Mouse (Mus musculus) cerebellum, adult 11 months (tissue): ENCODE results near the gene Pgm5.
A peak's percentile ranks its signal among the peaks of the same experiment; 100 is the strongest.

Experiments used
- DNase-seq: peaks from one replicate; pipeline ENCODE4 v3.0.0; 2022

Pgm5 gene

DNA sequence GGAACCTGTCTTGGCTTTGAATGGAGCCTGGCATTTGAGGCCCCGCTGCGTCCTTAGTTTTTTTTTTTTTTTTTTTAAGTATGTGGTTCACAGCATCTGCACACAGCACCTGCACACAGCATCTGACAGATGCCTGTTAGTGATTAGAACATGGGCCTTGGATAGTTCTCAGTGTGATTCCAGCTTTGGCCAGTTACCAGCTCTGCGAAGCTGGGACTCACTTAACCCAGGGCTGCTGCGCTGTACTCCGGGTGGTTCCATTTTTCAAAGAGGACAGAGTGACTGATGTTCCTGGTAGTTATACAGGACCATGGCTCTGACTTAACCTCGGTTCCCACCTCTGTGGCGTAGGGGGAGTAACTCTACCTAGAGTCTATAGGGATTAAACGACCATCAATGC is 211.2 kb downstream of the Pgm5 start:
- no peak for DNase-seq

DNA sequence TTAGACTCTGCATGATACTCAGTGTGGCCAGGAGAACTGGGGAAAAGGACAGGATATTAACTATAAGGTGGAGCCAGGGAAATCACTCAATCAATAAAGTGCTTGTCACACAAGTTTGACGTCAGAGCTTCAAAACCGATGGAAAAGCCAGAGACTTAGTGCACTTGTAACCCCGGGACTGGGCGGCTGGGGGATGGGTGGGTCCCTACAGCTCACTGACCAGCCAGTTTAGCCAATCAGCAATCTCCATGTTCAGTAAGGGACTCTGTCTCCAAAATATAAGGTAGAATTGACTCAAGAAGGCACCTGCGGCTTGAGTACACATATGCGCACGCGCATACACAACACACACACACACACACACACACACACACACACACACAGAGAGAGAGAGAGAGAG is 213.6 kb downstream of the Pgm5 start:
- DNase-seq, result no peak

DNA sequence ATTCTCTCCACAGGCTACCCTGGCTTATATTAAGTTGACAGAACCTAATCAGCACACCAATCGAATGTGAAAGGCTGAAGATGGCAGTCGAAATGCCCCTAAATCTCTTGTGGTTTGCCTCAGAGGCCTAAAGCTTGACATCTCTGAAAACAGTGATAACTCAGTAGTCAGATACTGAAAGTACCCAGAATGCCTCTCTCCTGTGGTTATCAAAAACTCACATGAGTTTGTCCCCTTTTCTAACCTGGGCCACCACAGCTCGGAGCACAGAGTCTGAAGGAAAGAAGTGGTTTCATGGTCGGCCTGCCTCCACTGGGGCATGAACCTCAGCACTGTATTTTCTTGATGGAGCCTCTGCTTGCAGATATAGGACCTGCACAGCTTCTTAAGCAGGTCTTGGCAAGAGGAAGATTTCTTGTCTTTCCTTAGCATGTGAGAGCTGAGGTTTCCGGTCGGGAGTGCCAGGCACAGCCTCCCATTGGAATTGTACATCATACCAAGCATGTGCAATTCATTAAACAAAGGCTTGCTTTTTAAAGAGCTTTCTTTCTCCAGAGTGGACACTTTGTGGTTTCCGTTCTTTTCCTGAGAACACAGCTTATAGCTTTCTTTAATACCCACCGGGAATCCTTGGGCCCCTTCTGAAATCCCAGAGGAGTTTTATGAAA is 215.4 kb downstream of the Pgm5 start:
- no peak for DNase-seq

DNA sequence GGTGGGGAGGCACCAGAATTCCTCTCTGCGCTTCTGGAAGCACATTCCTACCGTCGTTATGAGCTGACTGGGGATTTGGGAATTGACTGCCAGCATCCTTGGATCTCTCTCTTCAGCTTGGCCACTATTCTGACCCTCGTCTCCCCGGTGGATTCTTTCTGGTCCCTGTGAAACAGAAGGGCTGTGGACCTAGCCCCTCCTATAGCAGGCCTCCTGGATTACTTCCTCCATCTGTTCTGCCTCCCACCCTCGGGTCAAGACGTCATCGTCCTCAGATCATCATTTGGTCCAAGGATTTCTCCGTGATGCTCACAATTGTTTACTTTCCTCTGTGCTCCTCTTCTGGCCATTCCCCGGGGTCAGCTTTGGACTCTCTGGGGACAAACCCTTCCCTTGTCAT is 216.7 kb downstream of the Pgm5 start:
- no peak for DNase-seq

DNA sequence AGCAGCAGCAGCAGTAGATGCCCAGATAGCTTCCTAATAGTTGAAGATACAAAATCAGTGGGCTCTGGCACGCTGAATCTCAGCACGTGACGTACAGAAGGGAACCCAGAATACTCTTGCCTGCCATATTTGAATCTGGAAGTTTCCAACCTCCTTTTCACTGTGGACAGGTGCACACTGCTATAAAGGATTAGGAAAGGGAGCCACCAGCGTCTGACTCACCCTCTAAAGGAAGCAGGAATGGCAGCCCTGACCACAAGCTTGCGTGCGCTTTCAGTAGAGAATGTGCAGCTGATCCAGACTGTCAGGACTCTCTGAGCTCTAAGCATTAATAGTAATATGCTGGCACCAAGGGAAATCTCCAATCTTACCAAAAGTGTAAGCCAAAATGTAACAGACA is 220.7 kb downstream of the Pgm5 start:
- no peak for DNase-seq

DNA sequence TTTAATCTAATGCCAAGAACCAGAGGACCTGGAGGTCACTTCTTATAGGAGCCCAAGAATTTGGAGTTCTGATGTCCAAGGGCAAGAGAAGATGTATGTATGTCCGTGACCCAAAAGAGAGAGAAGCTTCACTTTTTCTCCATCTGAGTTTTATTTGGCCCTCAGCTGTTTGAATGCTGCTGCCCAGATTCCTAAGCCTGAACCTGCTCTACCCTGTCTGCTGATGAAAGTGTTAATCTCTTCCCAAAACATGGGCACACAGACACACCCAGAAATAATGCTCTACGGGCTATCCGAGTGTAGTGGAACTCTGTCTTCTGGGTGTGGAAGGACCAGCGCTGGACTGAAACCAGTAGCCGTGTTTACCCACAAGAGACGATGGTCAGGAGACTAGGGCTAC is 223.7 kb downstream of the Pgm5 start:
- no peak for DNase-seq

DNA sequence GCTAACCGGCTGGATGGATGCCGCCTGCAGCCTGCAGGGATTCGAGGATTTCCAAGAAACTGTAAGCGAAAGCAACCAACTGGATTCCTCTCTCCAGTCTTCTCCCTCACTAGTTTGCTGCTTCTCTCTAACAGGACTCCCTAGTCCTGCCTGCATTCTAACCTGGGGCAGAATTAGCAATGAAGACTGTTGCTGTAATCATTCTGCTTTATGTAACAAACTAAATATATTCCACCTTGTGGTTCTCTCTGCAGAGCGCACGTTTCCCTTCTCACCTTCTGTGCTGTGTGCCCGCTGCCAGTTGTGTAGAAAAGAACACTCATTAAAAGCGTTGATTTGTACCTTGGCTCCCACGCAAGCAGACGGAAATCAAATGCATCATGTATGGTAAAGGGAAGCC is 225.0 kb downstream of the Pgm5 start:
- DNase-seq, result no peak

DNA sequence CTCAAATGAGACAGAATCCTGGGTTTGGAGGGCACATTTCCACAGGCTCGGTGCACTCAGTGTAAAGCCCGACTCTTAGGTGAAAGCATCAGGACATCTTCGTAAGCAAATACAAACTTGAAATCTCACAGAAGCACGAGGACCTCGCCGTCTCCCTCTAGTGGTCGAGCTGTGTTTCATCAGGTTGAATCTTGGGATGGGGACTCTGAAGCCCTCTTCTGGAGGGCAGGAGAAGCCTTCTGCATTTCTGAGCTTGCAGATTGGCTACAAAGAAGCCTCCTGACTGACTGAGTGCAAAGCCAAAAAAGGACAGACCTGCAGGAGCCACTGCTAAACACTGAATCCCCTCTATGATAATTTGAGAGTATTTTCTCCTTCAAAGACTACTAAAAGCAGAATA is 227.1 kb downstream of the Pgm5 start:
- DNase-seq, result peak; percentile 43
